Mouse (Mus musculus) hindbrain, embryonic 12.5 days (tissue): ENCODE measurements around the gene Fnbp1. TPM values are rescaled to one million over a fixed set of nuclear protein-coding genes. Genes with fewer than 3 reads are reported as not detected.

ENCODE experiments used
- ATAC-seq: fragments of 200-750 bp; cut with Nextera tagmentation; 2 replicates; pipeline ENCODE4 v1.8.0; 2017; ENCODE audit warnings: moderate TSS enrichment; ENCODE audit not compliant: low FRiP score
- H3K27ac ChIP-seq: fragments of 300-500 bp; sonication (generic); 2 replicates; pipeline ENCODE4 v1.5.1; 2016; ENCODE audit warnings: mild to moderate bottlenecking
- H3K27me3 ChIP-seq: fragments of 300-500 bp; sonication (generic); 2 replicates; pipeline ENCODE4 v1.6.1; 2016; ENCODE audit warnings: mild to moderate bottlenecking
- H3K36me3 ChIP-seq: fragments of 300-500 bp; sonication (generic); 2 replicates; pipeline ENCODE4 v1.6.1; 2016; ENCODE audit warnings: mild to moderate bottlenecking
- H3K4me1 ChIP-seq: fragments of 300-500 bp; sonication (generic); 2 replicates; pipeline ENCODE4 v1.6.1; 2016
- H3K4me2 ChIP-seq: fragments of 300-500 bp; sonication (generic); replicated peaks from 2 replicates; pipeline ENCODE4 v1.6.1; 2016; ENCODE audit warnings: mild to moderate bottlenecking
- H3K4me3 ChIP-seq: fragments of 300-500 bp; sonication (generic); 2 replicates; pipeline ENCODE4 v1.5.1; 2016; ENCODE audit warnings: mild to moderate bottlenecking
- H3K9ac ChIP-seq: fragments of 300-500 bp; sonication (generic); 2 replicates; pipeline ENCODE4 v1.6.1; 2016; ENCODE audit warnings: mild to moderate bottlenecking, moderate library complexity
- H3K9me3 ChIP-seq: fragments of 300-500 bp; sonication (generic); replicated peaks from 2 replicates; pipeline ENCODE4 v1.6.1; 2016; ENCODE audit warnings: mild to moderate bottlenecking
- WGBS: fragments of 180-500 bp; shearing (Covaris S2); methylation state at CpG from one replicate; pipeline ENCODE4 v1.1.7; 2016; 5-methylcytosine and 5-hydroxymethylcytosine counted together
- polyA plus RNA-seq: library from polyadenylated mRNA; unstranded; fragments of >200 nt; fragmentation: Nextera tagmentation; extraction: Ambion mirVana; gene quantifications from 2 replicates; pipeline ENCODE4 v1.2.1, GENCODE M21; 2016

The Fnbp1 gene
- polyA plus RNA-seq, 1 experiment from 2014 or later, result 18.7 TPM

DNA sequence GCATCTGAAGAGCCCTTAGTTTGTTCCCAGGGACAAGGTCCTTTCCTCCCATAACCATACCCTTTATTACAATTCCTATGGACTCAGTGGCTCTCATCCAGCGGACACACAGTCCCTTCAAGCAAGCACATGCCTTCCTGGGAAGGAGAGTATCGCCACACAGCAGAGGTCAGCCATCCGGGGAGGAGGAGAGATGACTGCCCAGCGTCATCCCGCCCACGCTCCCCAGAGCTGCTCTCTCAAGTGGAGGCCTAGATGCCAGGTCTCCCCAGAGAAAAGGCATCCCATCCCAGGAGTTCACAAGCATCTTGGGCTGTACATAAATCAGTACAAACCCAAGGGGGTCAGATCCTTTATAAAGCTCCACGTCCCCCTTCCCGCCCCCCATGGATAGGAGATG is 9.1 kb downstream of the Fnbp1 start:
- H3K27me3 ChIP-seq, result no peaks in the 10 kb centered on the region
- peaks cover 9% of the 10 kb centered on the region; the same call in 1 of the 2 replicates for H3K4me1 ChIP-seq

DNA sequence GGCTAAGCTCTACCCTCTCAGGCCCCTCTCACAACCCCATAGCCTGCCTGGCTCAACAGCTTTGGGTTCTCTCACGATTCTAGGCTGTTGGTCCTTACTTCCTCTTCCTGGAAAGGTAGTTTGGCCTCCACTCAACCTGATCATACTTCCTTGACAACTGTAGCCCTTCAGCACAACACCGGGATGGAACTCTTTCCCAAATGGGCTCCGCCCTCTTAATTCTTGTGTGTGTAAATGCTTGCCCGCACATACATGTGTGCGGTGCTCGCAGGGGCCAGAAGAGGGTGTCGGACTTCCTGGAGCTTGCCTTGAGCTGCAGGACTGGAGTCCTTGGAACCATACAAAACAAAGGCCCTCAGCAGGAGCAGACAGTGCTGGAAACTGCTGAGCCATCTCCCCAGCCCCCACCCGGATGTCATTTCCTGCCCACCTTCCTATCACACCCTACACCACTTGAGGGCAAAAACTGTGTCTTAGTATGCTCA is 11.0 kb downstream of the Fnbp1 start:
- Histone ChIP-seq H3K4me3 (no peak overlapping the region), H3K9me3 (no peaks in the 10 kb centered on the region), H3K4me2 (no peak overlapping the region), H3K27me3 (no peaks in the 10 kb centered on the region), H3K9ac (no peak overlapping the region), H3K36me3 (no peaks in the 10 kb centered on the region), H3K4me1 (peaks cover 13% of the 10 kb centered on the region; the same call in 1 of the 2 replicates), H3K27ac (no peak overlapping the region)
- 82% methylated on average over 8 of the region's 8 CpGs for WGBS
- ATAC-seq, result no peak

More for the DNA sequence above, 9.1 kb downstream of the Fnbp1 start:
- Histone ChIP-seq H3K4me2 (no peak overlapping the region), H3K27ac (no peak overlapping the region), H3K4me3 (no peak overlapping the region), H3K36me3 (no peaks in the 10 kb centered on the region), H3K9ac (no peak overlapping the region), H3K9me3 (no peaks in the 10 kb centered on the region)
- no peak for ATAC-seq
- 59% methylated on average over 8 of the region's 8 CpGs for WGBS

DNA sequence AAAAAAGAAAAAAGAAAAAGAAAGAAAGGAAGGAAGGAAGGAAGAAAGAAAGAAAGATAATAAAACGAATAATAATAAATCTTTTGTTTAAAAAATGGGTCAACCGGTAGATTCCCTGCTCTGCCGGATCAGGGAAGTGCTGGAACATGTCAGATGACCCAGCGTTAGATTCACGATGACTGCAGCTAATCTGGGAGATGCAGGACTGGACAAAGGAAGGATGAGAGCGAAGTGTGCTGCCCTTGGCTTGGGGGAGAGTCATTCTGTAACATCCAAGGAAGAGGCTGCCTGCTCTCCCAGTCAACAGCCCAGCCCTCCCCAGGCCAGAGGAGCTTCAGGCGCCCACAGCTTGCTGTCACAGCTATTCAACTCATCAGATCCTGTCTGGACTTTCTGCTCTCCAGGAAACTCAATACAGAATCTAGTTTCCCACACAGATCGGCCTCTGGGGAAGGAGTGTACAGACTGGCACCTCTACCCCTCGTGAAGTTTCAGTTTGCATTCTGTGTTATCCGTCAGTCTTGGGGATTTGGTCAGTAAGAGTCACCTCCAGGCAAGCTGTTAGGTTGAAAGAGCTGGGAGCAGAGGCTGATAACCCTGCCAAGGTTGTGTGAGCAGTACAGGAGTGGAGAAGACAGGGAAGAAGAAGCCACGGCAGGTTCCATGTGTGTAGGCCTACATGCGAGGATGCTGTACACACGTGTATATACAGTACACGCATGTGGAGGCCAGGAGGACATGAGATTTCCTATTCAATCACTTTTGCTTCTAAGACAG is 11.9 kb downstream of the Fnbp1 start:
- no peak overlapping the region for H3K27ac ChIP-seq
- H3K4me3 ChIP-seq, result no peak overlapping the region
- H3K4me1 ChIP-seq, result peaks cover 13% of the 10 kb centered on the region; the same call in 1 of the 2 replicates
- H3K27me3 ChIP-seq, result no peaks in the 10 kb centered on the region
- H3K9me3 ChIP-seq, result no peaks in the 10 kb centered on the region
- H3K4me2 ChIP-seq, result no peak overlapping the region
- 88% methylated on average over 14 of the region's 14 CpGs for WGBS
- ATAC-seq, result no peak
- H3K36me3 ChIP-seq, result no peaks in the 10 kb centered on the region
- no peak overlapping the region for H3K9ac ChIP-seq

DNA sequence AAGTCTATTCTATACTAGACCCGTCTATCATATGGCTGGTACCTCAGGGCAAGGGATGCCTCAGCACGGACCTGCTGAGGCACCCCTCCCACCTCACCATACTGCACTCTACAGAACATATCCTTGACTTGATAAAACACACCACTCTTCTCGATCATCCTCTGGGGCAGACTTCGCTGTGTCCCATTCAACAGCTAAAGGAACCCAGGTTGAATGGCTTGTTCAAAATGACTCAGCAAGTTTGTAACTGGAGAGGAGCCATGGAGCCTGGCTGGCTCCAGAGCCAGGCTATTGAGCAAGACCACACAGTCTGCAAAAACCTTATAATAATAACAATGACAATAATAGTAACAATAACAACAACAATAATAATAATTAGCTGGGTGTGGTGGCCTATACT is 13.9 kb downstream of the Fnbp1 start:
- no peaks in the 10 kb centered on the region for H3K36me3 ChIP-seq
- no peak overlapping the region for H3K9ac ChIP-seq
- peaks cover 13% of the 10 kb centered on the region; the same call in 1 of the 2 replicates for H3K4me1 ChIP-seq
- WGBS, result 69% methylated on average over 4 of the region's 4 CpGs
- H3K4me3 ChIP-seq, result no peak overlapping the region
- no peaks in the 10 kb centered on the region for H3K9me3 ChIP-seq
- no peak overlapping the region for H3K4me2 ChIP-seq
- H3K27ac ChIP-seq, result no peak overlapping the region
- ATAC-seq, result no peak
- no peaks in the 10 kb centered on the region for H3K27me3 ChIP-seq

DNA sequence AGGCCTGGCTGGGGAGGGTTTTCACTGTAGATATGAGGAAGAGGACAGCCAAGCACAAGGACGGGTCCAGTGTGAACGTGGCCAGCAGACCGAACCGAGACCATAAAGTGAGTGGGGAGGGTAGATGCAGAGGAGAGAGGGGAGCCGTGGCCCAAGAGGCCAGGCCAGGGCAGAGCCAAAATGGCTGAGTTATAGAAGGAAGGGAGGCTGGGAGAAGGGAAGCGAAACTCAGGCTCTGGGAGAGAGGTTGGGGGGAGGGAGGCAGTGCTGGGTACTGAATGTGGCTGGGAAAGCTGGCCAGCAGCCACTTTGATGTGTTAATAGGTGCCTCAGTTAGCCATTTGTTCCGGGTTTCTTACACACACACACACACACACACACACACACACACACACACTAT is 14.6 kb downstream of the Fnbp1 start:
- no peaks in the 10 kb centered on the region for H3K36me3 ChIP-seq
- no peak overlapping the region for H3K4me3 ChIP-seq
- no peak overlapping the region for H3K27ac ChIP-seq
- 72% methylated on average over 7 of the region's 7 CpGs for WGBS
- H3K27me3 ChIP-seq, result no peaks in the 10 kb centered on the region
- H3K9me3 ChIP-seq, result no peaks in the 10 kb centered on the region
- H3K4me2 ChIP-seq, result no peak overlapping the region
- H3K9ac ChIP-seq, result no peak overlapping the region
- ATAC-seq, result no peak
- H3K4me1 ChIP-seq, result peaks cover 7% of the 10 kb centered on the region; the same call in 1 of the 2 replicates

DNA sequence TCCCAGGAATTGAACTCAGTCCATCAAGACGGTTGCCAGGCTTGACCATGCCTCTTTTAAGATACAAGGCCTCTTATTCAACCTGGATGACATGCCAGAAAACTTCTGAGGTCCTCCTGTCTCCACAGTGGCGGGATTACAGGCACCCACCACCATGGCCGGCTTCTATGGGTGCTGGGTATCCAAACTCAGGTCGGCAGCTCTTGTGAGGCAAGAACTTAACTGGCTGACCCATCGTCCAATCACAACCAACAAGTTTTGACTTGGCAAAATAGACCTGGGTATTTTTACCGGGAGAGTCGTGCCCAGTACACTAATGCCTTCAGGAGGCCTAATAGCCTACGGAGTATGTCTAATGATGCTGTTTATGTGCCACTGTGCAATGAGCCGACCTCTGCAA is 15.8 kb downstream of the Fnbp1 start:
- no peak overlapping the region for H3K4me3 ChIP-seq
- no peak overlapping the region for H3K27ac ChIP-seq
- no peak for ATAC-seq
- H3K36me3 ChIP-seq, result no peaks in the 10 kb centered on the region
- no peak overlapping the region for H3K9ac ChIP-seq
- 87% methylated on average over 9 of the region's 9 CpGs for WGBS
- no peaks in the 10 kb centered on the region for H3K27me3 ChIP-seq
- H3K4me1 ChIP-seq, result peaks cover 6% of the 10 kb centered on the region; the same call in 1 of the 2 replicates
- no peaks in the 10 kb centered on the region for H3K9me3 ChIP-seq
- no peak overlapping the region for H3K4me2 ChIP-seq

DNA sequence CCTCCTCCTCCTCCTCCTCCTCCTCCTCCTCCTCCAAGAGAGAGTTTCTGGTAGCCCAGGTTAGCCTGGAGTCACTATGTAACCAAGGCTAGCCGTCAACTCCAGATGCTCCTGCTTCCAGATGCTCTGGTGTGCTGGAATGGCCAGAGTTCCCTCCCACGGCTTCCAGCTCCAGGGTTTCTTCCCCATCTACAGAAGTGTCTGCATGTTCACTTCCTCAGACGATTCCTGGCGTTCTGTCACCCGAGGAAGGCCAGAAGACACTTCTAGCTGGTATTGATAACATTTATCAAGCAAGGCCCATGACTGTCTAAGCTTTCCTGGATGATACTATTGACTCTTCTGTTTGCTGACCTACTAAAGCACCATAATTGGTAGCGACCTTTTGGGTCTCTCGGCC is 16.7 kb downstream of the Fnbp1 start:
- H3K4me2 ChIP-seq, result no peak overlapping the region
- no peaks in the 10 kb centered on the region for H3K36me3 ChIP-seq
- 91% methylated on average over 7 of the region's 7 CpGs for WGBS

DNA sequence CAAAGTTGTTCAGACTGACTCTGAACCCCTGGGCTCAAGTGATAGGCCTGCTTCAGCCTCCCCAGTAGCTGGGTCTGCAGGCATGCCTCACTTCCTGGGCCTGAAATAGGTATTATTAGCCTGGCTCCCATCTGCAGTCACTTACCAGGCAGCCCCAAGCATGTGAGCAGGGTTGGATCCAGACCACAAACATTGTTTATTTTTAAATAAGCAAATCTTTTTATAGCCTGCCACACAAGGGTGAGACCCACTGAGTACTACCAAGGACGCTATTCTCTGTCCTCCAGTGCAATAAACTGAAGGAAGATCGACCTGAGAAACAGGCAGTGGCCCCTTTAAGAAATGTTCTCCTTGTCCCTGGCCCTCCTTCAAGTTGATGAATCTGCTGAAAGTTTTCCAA is 17.1 kb downstream of the Fnbp1 start:
- ATAC-seq, result no peak
- Histone ChIP-seq H3K27ac (no peak overlapping the region), H3K4me2 (no peak overlapping the region), H3K9ac (no peak overlapping the region), H3K4me1 (peaks cover 5% of the 10 kb centered on the region; the same call in 1 of the 2 replicates), H3K27me3 (no peaks in the 10 kb centered on the region), H3K9me3 (no peaks in the 10 kb centered on the region), H3K4me3 (no peak overlapping the region), H3K36me3 (no peaks in the 10 kb centered on the region)
- 83% methylated on average over 2 of the region's 2 CpGs for WGBS

More for the DNA sequence above, 16.7 kb downstream of the Fnbp1 start:
- no peaks in the 10 kb centered on the region for H3K27me3 ChIP-seq
- no peak for ATAC-seq
- no peaks in the 10 kb centered on the region for H3K9me3 ChIP-seq
- no peak overlapping the region for H3K4me3 ChIP-seq
- no peak overlapping the region for H3K9ac ChIP-seq
- H3K27ac ChIP-seq, result no peak overlapping the region
- H3K4me1 ChIP-seq, result peaks cover 5% of the 10 kb centered on the region; the same call in 1 of the 2 replicates

DNA sequence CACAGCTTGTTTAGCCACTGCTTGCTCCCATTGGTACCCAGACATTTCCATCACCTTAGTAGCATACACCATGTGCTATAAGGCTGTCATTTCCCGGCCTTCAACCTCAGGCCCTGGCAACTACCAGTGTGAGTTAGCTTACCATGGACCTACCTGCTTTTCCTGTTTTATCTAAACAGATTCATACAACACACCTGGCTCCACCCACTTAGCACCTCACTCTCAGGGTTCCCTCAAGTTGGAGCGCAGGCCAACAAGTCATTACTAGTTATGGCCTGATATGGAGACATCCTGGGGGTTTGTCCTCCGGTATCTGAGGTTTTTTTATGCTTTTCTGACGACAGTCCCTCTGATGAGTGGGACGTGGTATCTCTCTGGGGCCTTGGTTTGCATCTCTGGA is 18.3 kb downstream of the Fnbp1 start:
- Histone ChIP-seq H3K27me3 (no peaks in the 10 kb centered on the region), H3K9ac (no peak overlapping the region), H3K4me2 (no peak overlapping the region), H3K4me3 (no peak overlapping the region), H3K4me1 (peaks cover 5% of the 10 kb centered on the region; the same call in 1 of the 2 replicates), H3K9me3 (no peaks in the 10 kb centered on the region), H3K36me3 (no peaks in the 10 kb centered on the region), H3K27ac (no peak overlapping the region)
- no peak for ATAC-seq
- WGBS, result 88% methylated on average over 5 of the region's 5 CpGs

DNA sequence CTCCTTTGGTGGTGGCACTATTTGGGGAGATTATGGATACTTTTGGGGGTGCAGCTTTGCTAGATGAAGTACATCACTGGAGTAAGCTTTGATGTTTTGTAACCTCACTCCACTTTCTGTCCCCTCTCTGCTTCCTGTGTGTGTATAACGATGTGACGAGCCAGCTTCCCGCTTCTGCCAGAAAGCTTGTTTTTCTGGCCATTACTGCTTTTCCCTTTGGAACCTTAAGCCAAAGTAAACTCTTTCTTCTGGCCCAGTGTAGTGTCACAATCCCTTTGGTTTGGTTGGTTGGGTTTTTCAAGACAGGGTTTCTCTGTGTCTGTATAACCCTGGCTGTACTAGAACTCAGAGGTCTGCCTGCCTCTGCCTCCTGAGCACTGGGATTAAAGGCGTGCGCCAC is 19.0 kb downstream of the Fnbp1 start:
- no peaks in the 10 kb centered on the region for H3K27me3 ChIP-seq
- H3K4me1 ChIP-seq, result peaks cover 5% of the 10 kb centered on the region; the same call in 1 of the 2 replicates
- 92% methylated on average over 5 of the region's 5 CpGs for WGBS
- no peak overlapping the region for H3K27ac ChIP-seq
- no peaks in the 10 kb centered on the region for H3K9me3 ChIP-seq
- H3K9ac ChIP-seq, result no peak overlapping the region
- H3K4me2 ChIP-seq, result no peak overlapping the region
- H3K36me3 ChIP-seq, result no peaks in the 10 kb centered on the region
- no peak overlapping the region for H3K4me3 ChIP-seq
- no peak for ATAC-seq

DNA sequence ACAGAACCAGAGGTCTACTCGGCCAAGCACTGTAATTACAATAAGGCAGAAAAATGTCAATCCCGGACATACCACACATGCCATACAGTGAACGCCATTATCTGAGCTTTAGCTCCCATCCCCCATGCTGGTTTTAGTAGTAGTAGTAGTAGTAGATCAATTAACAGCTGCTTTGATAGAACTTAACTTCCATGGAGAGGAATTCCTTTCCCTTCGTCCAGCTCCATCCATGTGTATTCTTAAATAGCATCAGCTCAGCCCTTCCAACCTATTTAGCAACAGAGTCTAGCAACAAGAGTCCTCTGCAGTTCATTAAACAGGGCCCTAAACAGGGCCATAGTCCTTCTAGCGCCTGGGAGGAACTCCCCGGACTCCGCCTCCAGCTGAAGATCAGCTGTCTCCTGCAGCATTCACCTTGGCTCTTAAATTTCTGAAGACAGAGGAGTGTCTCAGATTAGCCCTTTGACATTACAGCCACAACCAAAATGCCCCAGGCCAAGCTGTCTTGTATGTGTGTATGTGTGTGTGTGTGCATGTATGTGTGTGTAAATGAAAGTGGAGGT is 20.6 kb downstream of the Fnbp1 start:
- Histone ChIP-seq H3K27ac (no peak overlapping the region), H3K4me1 (peaks cover 7% of the 10 kb centered on the region), H3K4me2 (no peak overlapping the region), H3K36me3 (no peaks in the 10 kb centered on the region), H3K9me3 (no peaks in the 10 kb centered on the region), H3K27me3 (no peaks in the 10 kb centered on the region), H3K9ac (no peak overlapping the region), H3K4me3 (no peak overlapping the region)
- no peak for ATAC-seq
- 80% methylated on average over 7 of the region's 7 CpGs for WGBS

DNA sequence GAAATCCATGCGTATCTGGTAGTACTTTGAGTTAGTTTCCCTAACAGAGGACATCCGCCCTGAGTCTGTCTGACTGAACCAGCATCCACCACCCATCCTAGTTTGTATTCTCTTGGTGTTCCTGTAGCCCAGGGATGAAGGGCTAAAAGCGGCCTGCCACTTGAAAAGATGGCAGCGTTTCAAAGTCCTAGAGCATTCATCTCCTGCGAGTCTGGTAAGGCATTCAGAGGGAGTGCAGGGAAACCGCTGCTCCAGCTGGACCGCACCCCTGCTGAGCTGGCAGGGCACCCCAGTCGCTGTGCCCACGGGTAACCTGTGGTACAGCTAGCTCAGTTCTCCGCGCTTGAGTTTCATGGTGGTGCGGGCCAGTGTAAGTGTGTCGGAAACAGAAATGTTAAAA is 22.0 kb downstream of the Fnbp1 start:
- H3K27ac ChIP-seq, result 0 out of 2 replicates have a peak overlapping the region, but pooled peaks have one; percentile 18
- H3K27me3 ChIP-seq, result no peaks in the 10 kb centered on the region
- H3K36me3 ChIP-seq, result no peaks in the 10 kb centered on the region
- no peaks in the 10 kb centered on the region for H3K9me3 ChIP-seq
- H3K9ac ChIP-seq, result no peak overlapping the region
- no peak overlapping the region for H3K4me3 ChIP-seq
- WGBS, result 56% methylated on average over 13 of the region's 13 CpGs
- peaks cover 11% of the 10 kb centered on the region for H3K4me1 ChIP-seq
- no peak overlapping the region for H3K4me2 ChIP-seq
- no peak for ATAC-seq
